Mouse (Mus musculus): Measurements from ENCODE around the gene Gpr12.
"Not testable (repeated sequence)": the region's sequence is repeated elsewhere in the genome, so short reads cannot be mapped to it uniquely, and the experiment has no call there.

The Gpr12 gene

GRCm38 (mm10) chr5:146585307-146585651, 240 bp upstream of the Gpr12 start:
- DNase-seq, result no peak

- DNase-seq, result peak; percentile 23
Observed at GRCm38 (mm10) chr5:146584156-146584477, 922 bp downstream of the Gpr12 start.

DNA sequence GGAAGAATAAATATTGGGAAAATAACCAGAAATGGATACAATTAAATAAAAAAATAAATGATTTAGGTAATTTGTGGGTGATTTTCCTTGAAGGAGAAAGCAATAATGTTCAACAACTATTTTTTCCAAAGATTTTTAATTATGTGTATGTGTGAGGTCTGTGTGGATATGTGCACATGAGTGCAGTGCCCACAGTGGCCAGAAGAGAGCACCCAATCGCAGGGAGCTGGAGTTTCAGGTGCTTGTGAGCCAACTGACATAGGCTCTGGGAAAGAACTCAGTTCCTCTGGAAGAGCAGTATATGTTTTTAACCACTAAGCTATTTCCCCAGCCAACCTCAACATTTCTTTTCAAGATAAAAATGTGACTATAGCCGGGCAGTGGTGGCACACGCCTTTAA, 8.4 kb downstream of the Gpr12 start:
- DNase-seq, result no peak

- not testable (repeated sequence) for DNase-seq
Observed at GRCm38 (mm10) chr5:146572735-146573042, 12.3 kb downstream of the Gpr12 start.

- not testable (repeated sequence) for DNase-seq
Observed at GRCm38 (mm10) chr5:146571830-146572734, 13.0 kb downstream of the Gpr12 start.

DNA sequence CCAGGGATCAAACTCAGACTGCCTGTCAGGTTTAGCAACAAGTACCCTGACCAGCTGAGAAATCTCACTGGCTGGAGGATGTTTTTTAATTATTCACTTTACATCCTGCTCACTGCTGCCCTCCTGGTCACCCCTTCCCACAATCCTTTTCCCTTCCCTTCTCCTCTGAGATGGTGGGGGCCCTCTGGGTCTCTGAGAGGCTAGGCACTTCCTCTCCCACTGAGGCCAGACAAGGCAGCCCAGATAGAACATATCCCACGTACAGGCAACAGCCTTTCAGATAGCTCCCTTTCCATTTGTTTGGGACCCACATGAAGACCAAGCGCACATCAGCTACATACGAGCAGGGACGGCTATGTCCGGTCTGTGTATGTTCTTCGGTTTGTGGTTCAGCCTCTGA, 14.9 kb downstream of the Gpr12 start:
- not testable (repeated sequence) for DNase-seq

- DNase-seq, result peak; percentile 51
Observed at GRCm38 (mm10) chr5:146567054-146567453, 18.0 kb downstream of the Gpr12 start.

DNA sequence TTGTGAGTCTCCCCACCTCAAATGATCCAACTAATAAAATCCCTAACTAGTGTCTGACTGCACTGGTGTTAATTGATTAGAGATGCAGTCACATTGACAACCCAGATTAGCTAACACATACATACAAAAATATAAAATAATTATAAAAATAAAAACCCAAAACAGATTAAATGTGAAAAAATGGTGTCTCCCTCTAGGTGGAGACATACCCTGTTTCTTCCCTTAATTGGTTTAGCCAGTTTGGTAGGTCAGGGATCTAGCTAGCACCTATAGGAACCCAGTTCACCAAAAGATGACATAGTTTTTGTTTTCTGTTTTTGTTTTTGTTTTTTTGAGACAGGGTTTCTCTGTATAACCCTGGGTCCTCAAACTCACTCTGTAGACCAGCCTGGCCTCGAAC, 20.8 kb downstream of the Gpr12 start:
- DNase-seq, result no peak

DNA sequence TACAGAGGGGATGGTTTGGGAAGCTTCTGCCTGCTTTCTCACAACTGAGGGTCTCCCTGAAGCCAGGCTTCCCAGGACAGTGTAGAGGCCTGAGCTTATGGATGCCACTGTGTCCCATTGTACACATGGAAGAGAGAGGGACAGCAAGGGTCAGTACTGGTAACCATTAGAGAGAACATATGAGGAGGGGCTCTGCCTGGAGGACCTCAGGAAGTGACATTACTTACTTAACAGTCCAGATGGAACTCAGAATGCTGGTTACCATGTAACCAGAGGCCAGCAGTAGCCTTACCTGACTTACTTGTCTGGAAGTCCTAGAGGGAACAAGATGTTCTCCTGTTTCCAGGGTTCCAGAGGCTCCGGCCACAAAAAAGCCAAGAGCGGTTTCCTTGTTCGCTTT, 29.2 kb downstream of the Gpr12 start, which contains the start of gene Gm3415:
TSS of gene Gm3415 (plus strand) at position 301 of the 400 bp plus-strand sequence.
- not testable (repeated sequence) for DNase-seq

- not testable (repeated sequence) for DNase-seq
Observed at GRCm38 (mm10) chr5:146537347-146537746, 47.7 kb downstream of the Gpr12 start, which contains the start of gene Gm3409. TSS of gene Gm3409 (plus strand) at chr5:146537647.
